Mouse (Mus musculus) frontal cortex, adult (tissue): Measurements from ENCODE around the gene Rsph3a.
A peak's percentile ranks its signal among the peaks of the same experiment; 100 is the strongest.
"Not testable (repeated sequence)": the region's sequence is repeated elsewhere in the genome, so short reads cannot be mapped to it uniquely, and the experiment has no call there.

Experiments
- ATAC-seq: cut with Nextera tagmentation; 2 replicates; pipeline ENCODE4 v1.9.2; 2017; ENCODE audit warnings: mild to moderate bottlenecking, moderate library complexity, mixed read lengths; ENCODE audit not compliant: low TSS enrichment

Rsph3a gene

GRCm38 (mm10) chr17:7928662-7929061 is 16.8 kb upstream of the Rsph3a start:
- no peak for ATAC-seq

GRCm38 (mm10) chr17:7929279-7929678 is 16.1 kb upstream of the Rsph3a start:
- no peak for ATAC-seq

- ATAC-seq: no peak
Measured at GRCm38 (mm10) chr17:7931096-7931990, 14.1 kb upstream of the Rsph3a start.

- not testable (repeated sequence) for ATAC-seq
Measured at GRCm38 (mm10) chr17:7932121-7932520, 13.3 kb upstream of the Rsph3a start.

- ATAC-seq: peak; percentile 86
Measured at GRCm38 (mm10) chr17:7939640-7940039, 5.8 kb upstream of the Rsph3a start.

GRCm38 (mm10) chr17:7946053-7946627 is 726 bp downstream of the Rsph3a start:
- ATAC-seq: peak; percentile 39

- ATAC-seq: not testable (repeated sequence)
Measured at GRCm38 (mm10) chr17:7951333-7951732, 5.9 kb downstream of the Rsph3a start.

GRCm38 (mm10) chr17:7957242-7957641 is 11.8 kb downstream of the Rsph3a start:
- not testable (repeated sequence) for ATAC-seq

GRCm38 (mm10) chr17:7963333-7963732 is 17.9 kb downstream of the Rsph3a start:
- not testable (repeated sequence) for ATAC-seq

- ATAC-seq: not testable (repeated sequence)
Measured at GRCm38 (mm10) chr17:7964398-7964797, 19.0 kb downstream of the Rsph3a start.

- not testable (repeated sequence) for ATAC-seq
Measured at GRCm38 (mm10) chr17:7968490-7968889, 23.1 kb downstream of the Rsph3a start.

- ATAC-seq: not testable (repeated sequence)
Measured at GRCm38 (mm10) chr17:7969782-7970181, 24.4 kb downstream of the Rsph3a start.

- ATAC-seq: not testable (repeated sequence)
Measured at GRCm38 (mm10) chr17:7983484-7983883, 38.1 kb downstream of the Rsph3a start.

- ATAC-seq: not testable (repeated sequence)
Measured at GRCm38 (mm10) chr17:7985597-7985996, 40.2 kb downstream of the Rsph3a start.

- ATAC-seq: not testable (repeated sequence)
Measured at GRCm38 (mm10) chr17:7987038-7987437, 41.6 kb downstream of the Rsph3a start.

- not testable (repeated sequence) for ATAC-seq
Measured at GRCm38 (mm10) chr17:8003248-8003647, 57.8 kb downstream of the Rsph3a start.

- not testable (repeated sequence) for ATAC-seq
Measured at GRCm38 (mm10) chr17:8006771-8007170, 61.4 kb downstream of the Rsph3a start.

GRCm38 (mm10) chr17:8009565-8009964 is 64.2 kb downstream of the Rsph3a start:
- not testable (repeated sequence) for ATAC-seq

- not testable (repeated sequence) for ATAC-seq
Measured at GRCm38 (mm10) chr17:8013974-8014373, 68.6 kb downstream of the Rsph3a start.

- ATAC-seq: peak; percentile 84
Measured at GRCm38 (mm10) chr17:8022675-8023074, 77.3 kb downstream of the Rsph3a start.

GRCm38 (mm10) chr17:8027475-8028168 is 82.2 kb downstream of the Rsph3a start:
- ATAC-seq: peak; percentile 91
